Mouse (Mus musculus): Measurements from ENCODE around the gene Rsf1.

Rsf1 gene

GRCm38 (mm10) chr7:97723646-97724538, 144.2 kb downstream of the Rsf1 start:
- DNase-seq (ENCODE audit: low read depth, low spot score), result no peak

GRCm38 (mm10) chr7:97725401-97725800, 145.7 kb downstream of the Rsf1 start:
- DNase-seq (ENCODE audit: low read depth, low spot score), result no peak

GRCm38 (mm10) chr7:97726080-97726479, 146.4 kb downstream of the Rsf1 start:
- no peak for DNase-seq (ENCODE audit: low read depth, low spot score)

- DNase-seq (ENCODE audit: low read depth, low spot score), result no peak
These were observed 147.1 kb downstream of the Rsf1 start for GRCm38 (mm10) chr7:97726778-97727177.

GRCm38 (mm10) chr7:97728666-97729614, 149.3 kb downstream of the Rsf1 start:
- DNase-seq (ENCODE audit: low read depth, low spot score), result no peak

GRCm38 (mm10) chr7:97730427-97730826, 150.7 kb downstream of the Rsf1 start:
- DNase-seq (ENCODE audit: low read depth, low spot score), result no peak

- DNase-seq (ENCODE audit: low read depth, low spot score), result no peak
These were observed 153.9 kb downstream of the Rsf1 start for GRCm38 (mm10) chr7:97733606-97734005.

GRCm38 (mm10) chr7:97735021-97735420, 155.3 kb downstream of the Rsf1 start:
- no peak for DNase-seq (ENCODE audit: low read depth, low spot score)

GRCm38 (mm10) chr7:97735886-97736420, 156.3 kb downstream of the Rsf1 start:
- no peak for DNase-seq (ENCODE audit: low read depth, low spot score)

GRCm38 (mm10) chr7:97737256-97737637, 157.6 kb downstream of the Rsf1 start:
- DNase-seq (ENCODE audit: low read depth, low spot score), result no peak

GRCm38 (mm10) chr7:97737638-97738456, 158.2 kb downstream of the Rsf1 start, which contains the start of gene Aqp11:
Aqp11 (minus strand) TSS chr7:97738289.
- peak; percentile 77 for DNase-seq (ENCODE audit: low read depth, low spot score)

GRCm38 (mm10) chr7:97740948-97741347, 161.3 kb downstream of the Rsf1 start:
- no peak for DNase-seq (ENCODE audit: low read depth, low spot score)

GRCm38 (mm10) chr7:97741756-97742291, 162.1 kb downstream of the Rsf1 start:
- DNase-seq (ENCODE audit: low read depth, low spot score), result peak; percentile 64

Measured in ES-CJ7 (cell line).